Mouse (Mus musculus) kidney, postnatal 36 days (tissue): ENCODE results near the gene Card14.

Experiments
- DNase-seq, 2 experiments: peaks; one replicate each; pipeline ENCODE4 v3.0.0; 2021 to 2022; ENCODE audit warnings: mixed read lengths in 2 of 2

The Card14 gene

GRCm38 (mm10) chr11:119304904-119305712 is 2.5 kb upstream of the Card14 start:
- peak; percentile 68 to 75 for DNase-seq

- DNase-seq, result peak; percentile 24 to 30
Observed at GRCm38 (mm10) chr11:119306762-119307657, 558 bp upstream of the Card14 start.

- DNase-seq, result no peak
Observed at GRCm38 (mm10) chr11:119307916-119308315, 348 bp downstream of the Card14 start.

- no peak for DNase-seq
Observed at GRCm38 (mm10) chr11:119310621-119311020, 3.1 kb downstream of the Card14 start.

DNA sequence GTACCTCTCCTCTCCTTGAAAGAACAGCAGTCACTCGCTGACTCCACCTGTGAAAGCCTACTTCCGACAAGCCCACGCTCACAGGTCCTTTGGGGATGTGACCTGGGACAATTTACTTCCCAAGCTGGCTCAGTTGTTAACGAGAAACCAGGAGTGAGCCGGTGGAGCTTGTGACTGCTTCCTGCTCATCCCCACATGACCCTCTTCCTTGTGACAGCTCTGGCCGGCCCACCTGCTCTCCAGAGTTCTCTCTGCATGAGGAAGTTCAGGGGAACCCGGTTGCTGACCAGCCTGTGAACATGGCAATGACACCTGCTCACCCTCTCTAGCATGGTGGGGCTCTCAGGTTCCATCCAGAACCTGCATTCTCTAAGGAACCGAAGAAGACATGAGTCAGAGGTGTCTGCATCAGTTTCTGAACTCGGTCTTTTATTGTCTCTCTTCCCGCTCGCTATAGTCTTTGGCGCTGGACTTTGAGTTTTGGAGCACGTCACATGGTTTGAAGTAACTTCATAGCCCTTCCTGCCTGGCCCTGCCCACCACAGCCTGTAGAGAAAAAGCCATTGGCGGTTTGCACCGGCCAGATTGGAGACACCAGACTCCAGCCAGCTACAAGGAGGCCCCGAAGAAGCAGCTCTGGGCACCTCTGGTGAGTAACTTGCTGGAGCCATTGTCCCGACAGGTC is 6.8 kb downstream of the Card14 start:
- peak; percentile 75 to 79 for DNase-seq

GRCm38 (mm10) chr11:119316720-119317119 is 9.2 kb downstream of the Card14 start:
- no peak for DNase-seq

- no peak for DNase-seq
Observed at GRCm38 (mm10) chr11:119322521-119322920, 15.0 kb downstream of the Card14 start.

GRCm38 (mm10) chr11:119325068-119325467 is 17.5 kb downstream of the Card14 start:
- DNase-seq, result peak in 1 of 2 experiments; percentile 29

DNA sequence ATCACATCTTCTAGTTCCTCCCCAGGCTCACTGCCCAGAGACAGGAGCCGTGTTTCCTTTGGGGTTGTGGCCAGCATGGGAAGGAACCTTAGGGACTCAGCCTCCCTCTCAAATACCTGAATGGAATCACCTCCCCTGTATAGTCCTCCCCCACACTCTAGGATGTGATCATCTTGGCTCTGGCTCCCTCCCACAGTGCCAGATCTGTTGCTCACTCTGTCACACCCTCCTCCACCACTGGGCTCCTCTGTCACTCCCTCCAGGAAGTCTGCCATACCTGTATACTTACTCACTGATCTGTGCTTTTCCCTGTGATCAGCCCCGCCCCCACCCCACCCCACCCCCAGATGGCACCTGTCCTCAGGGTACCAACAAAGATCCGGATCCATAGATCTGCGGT is 23.0 kb downstream of the Card14 start:
- no peak for DNase-seq

GRCm38 (mm10) chr11:119331970-119332369 is 24.4 kb downstream of the Card14 start:
- no peak for DNase-seq

- DNase-seq, result no peak
Observed at GRCm38 (mm10) chr11:119338271-119339059, 30.9 kb downstream of the Card14 start.

DNA sequence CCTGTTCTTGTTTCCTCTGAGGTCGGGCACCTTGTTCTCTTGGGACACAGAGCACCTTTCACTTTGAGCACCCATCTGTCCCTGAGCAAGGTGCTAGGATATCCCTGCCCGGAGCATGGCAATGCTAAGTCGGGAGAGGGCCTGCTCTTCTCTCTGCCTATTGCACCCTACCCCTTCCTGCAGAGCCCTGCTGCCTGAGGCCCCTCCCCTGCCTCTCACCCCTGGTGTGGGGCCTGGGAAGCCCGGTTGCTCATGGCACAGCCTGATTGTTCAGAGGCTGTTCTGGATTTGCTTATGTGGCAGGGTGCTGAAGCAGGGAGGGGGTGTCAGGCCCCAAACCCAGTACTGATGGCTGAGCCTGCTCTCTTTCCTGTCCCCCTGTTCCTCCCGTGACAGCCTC is 31.6 kb downstream of the Card14 start:
- no peak for DNase-seq

GRCm38 (mm10) chr11:119339637-119340036 is 32.1 kb downstream of the Card14 start:
- peak; percentile 76 to 88 for DNase-seq

- DNase-seq, result no peak
Observed at GRCm38 (mm10) chr11:119344178-119344577, 36.6 kb downstream of the Card14 start.

DNA sequence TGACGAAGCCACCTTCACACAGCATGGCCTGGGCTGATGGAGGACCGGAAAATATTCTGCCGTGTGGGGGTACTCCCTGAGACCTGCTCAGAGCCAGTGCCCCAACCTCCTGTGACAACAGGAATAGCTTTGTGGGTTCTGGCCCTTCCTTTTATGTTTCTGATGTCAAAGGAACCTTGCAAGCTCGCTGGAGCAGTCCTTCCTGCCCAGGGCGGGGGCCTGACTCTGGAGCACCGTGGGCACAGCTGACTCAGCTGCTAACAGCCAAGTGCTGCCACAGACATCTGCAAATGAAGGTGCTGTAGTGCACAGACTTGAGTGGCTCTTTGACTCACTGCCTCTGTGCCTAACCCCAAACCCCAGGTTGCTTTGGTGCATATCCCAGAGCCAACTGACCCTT is 37.3 kb downstream of the Card14 start:
- no peak for DNase-seq

DNA sequence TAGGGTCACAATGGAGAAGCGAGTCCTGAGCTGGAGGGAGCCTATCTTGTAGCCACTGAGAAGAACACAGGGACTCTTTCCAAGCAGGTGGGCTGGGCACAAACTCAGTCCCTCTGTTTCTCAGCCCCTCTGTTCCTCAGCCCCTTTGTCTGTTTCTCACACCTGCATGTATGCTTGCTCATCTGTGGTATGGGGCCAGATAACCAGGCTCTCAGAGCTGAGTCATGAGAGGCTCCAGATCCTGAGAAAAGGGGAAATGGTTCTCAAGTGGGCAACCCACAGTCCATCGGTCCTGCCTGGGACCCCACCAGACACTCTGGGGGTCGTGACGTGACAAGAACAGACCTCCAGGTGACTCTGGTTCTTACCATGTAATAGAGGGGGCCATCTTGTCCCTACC is 39.6 kb downstream of the Card14 start:
- DNase-seq, result no peak

- no peak for DNase-seq
Observed at GRCm38 (mm10) chr11:119352113-119352512, 44.5 kb downstream of the Card14 start.

DNA sequence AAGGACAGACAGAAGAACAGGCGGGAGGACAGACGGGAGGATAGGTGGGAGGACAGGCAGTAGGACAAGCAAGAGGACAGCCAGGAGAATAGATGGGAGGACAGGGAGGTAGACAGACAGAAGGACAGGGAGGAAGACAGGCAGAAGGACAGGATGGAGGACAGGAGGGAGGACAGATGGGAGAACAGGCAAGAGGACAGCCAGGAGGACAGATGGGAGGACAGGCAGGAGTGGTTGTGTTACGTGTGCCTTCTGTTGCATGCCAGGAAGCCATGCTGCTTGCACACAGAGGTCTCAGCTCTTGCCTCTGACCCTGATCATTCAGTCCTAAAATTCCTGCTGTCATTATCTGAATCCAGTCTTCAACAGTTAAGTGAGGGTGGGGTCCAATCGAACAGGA is 46.4 kb downstream of the Card14 start:
- DNase-seq, result no peak

GRCm38 (mm10) chr11:119354798-119355442 is 47.4 kb downstream of the Card14 start:
- DNase-seq, result peak; percentile 51 to 74

DNA sequence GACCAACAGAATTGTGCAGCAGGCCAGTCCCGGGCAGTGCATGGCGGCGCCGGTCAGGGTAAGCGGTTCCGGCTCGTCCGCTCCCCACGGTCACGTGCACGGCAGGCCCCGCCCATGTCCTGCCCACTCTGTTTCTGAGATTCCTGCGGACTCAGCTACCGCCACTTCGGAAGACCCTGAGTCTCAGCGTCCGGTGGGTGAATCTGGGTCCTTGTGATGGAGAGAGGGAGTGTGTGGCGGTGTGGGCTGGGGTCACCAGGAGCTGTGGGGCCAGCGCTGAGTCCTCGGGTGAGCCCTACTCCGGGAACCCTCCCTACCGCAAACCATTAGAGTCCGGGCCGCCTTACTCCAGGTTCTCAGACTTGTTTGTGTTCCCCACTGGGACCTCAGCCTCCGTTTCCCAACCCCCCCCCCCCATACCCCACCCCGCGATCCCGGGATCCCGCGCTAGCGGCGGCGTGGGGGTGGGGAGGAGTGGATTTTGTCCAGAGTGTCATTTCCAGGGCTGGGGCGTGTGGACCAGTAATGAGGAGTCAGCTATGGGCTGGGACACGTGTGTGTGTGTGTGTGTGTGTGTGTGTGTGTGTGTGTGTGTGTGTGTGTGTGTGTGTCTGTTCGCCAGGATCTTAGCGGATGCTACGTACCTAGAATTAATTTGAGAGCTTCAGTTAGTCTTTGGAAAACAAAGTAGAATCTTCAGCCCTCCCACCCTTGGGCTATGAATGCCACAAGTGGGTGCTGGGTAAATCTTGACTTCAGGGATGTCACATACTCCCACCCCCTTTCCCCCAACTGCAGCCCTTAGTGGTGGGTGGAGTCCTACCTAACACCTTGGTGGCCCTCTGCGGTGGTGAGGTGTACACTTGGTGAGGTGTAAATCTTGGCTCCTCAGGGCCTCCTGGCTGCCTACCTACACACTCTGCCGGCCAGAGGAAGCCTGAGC is 48.1 kb downstream of the Card14 start, which contains the start of the genes Sgsh and Slc26a11:
Sgsh (minus strand) TSS at position 94 of the 943 bp plus-strand sequence.
Slc26a11 (plus strand) TSS at position 115 of the 943 bp plus-strand sequence.
- DNase-seq, result peak; percentile 94 to 98
